Mouse (Mus musculus): ENCODE data around the gene E130114P18Rik. TPM values are rescaled to one million over a fixed set of nuclear protein-coding genes. Genes with fewer than 3 reads are reported as not detected.
A peak's percentile ranks its signal among the peaks of the same experiment; 100 is the strongest.

The E130114P18Rik gene
- polyA plus RNA-seq, 1 experiment from 2014 or later = 5.4 TPM

GRCm38 (mm10) chr4:97816753-97817152 is 38.9 kb upstream of the E130114P18Rik start:
- Histone ChIP-seq H3K9me3 (no peaks in the 10 kb centered on the region), H3K27ac (no peak overlapping the region), H3K9ac (replicated peaks) (no peak overlapping the region), H3K4me3 (replicated peaks) (no peak overlapping the region), H3K27me3 (no peaks in the 10 kb centered on the region), H3K36me3 (no peaks in the 10 kb centered on the region), H3K4me2 (no peak overlapping the region), H3K4me1 (replicated peaks) (0 out of 2 replicates have a peak, but pooled peaks cover 7% of the 10 kb centered on the region)
- ATAC-seq (ENCODE audit: insufficient number of reproducible peaks, insufficient read depth, low FRiP score, low TSS enrichment, low read depth) = no peak
- WGBS = 85% methylated on average over 3 of the region's 3 CpGs

- Histone ChIP-seq H3K36me3 (no peaks in the 10 kb centered on the region), H3K27me3 (no peaks in the 10 kb centered on the region), H3K27ac (no peak overlapping the region), H3K9ac (replicated peaks) (no peak overlapping the region), H3K4me3 (replicated peaks) (no peak overlapping the region), H3K9me3 (no peaks in the 10 kb centered on the region), H3K4me2 (no peak overlapping the region), H3K4me1 (replicated peaks) (0 out of 2 replicates have a peak, but pooled peaks cover 7% of the 10 kb centered on the region)
- no peak for ATAC-seq (ENCODE audit: insufficient number of reproducible peaks, insufficient read depth, low FRiP score, low TSS enrichment, low read depth)
Observed at GRCm38 (mm10) chr4:97816001-97816400, 38.1 kb upstream of the E130114P18Rik start.

- H3K4me2 ChIP-seq = no peak overlapping the region
- H3K27ac ChIP-seq = no peak overlapping the region
- H3K36me3 ChIP-seq = peaks cover 4% of the 10 kb centered on the region; the same call in 1 of the 2 replicates
- ATAC-seq (ENCODE audit: insufficient number of reproducible peaks, insufficient read depth, low FRiP score, low TSS enrichment, low read depth) = no peak
- 91% methylated on average over 7 of the region's 7 CpGs for WGBS
- no peak overlapping the region for H3K9ac ChIP-seq (replicated peaks)
- H3K27me3 ChIP-seq = no peaks in the 10 kb centered on the region
- H3K9me3 ChIP-seq = no peaks in the 10 kb centered on the region
- no peak overlapping the region for H3K4me3 ChIP-seq (replicated peaks)
- peaks cover 9% of the 10 kb centered on the region; the same call in 1 of the 2 replicates for H3K4me1 ChIP-seq (replicated peaks)
Observed at GRCm38 (mm10) chr4:97814515-97814914, 36.6 kb upstream of the E130114P18Rik start.

- no peaks in the 10 kb centered on the region for H3K9me3 ChIP-seq
- H3K4me1 ChIP-seq (replicated peaks) = peaks cover 8% of the 10 kb centered on the region; the same call in 1 of the 2 replicates
- H3K4me3 ChIP-seq (replicated peaks) = no peak overlapping the region
- H3K9ac ChIP-seq (replicated peaks) = no peak overlapping the region
- peaks cover 9% of the 10 kb centered on the region; the same call in 1 of the 2 replicates for H3K36me3 ChIP-seq
- H3K4me2 ChIP-seq = no peak overlapping the region
- no peak overlapping the region for H3K27ac ChIP-seq
- WGBS = 82% methylated on average over 4 of the region's 4 CpGs
- H3K27me3 ChIP-seq = no peaks in the 10 kb centered on the region
- no peak for ATAC-seq (ENCODE audit: insufficient number of reproducible peaks, insufficient read depth, low FRiP score, low TSS enrichment, low read depth)
Observed at GRCm38 (mm10) chr4:97813996-97814395, 36.1 kb upstream of the E130114P18Rik start.

GRCm38 (mm10) chr4:97813035-97813434 is 35.2 kb upstream of the E130114P18Rik start:
- peaks cover 11% of the 10 kb centered on the region; the same call in 1 of the 2 replicates for H3K36me3 ChIP-seq
- no peak for ATAC-seq (ENCODE audit: insufficient number of reproducible peaks, insufficient read depth, low FRiP score, low TSS enrichment, low read depth)
- no peak overlapping the region for H3K4me2 ChIP-seq
- 87% methylated on average over 5 of the region's 5 CpGs for WGBS
- H3K4me3 ChIP-seq (replicated peaks) = no peak overlapping the region
- H3K27me3 ChIP-seq = no peaks in the 10 kb centered on the region
- H3K27ac ChIP-seq = no peak overlapping the region
- H3K9me3 ChIP-seq = no peaks in the 10 kb centered on the region
- H3K9ac ChIP-seq (replicated peaks) = no peak overlapping the region
- peaks cover 8% of the 10 kb centered on the region; the same call in 1 of the 2 replicates for H3K4me1 ChIP-seq (replicated peaks)

GRCm38 (mm10) chr4:97810348-97810939 is 32.6 kb upstream of the E130114P18Rik start:
- H3K4me1 ChIP-seq (replicated peaks) = peaks cover 11% of the 10 kb centered on the region; the same call in 1 of the 2 replicates
- peaks cover 15% of the 10 kb centered on the region for H3K36me3 ChIP-seq
- 90% methylated on average over 7 of the region's 7 CpGs for WGBS
- no peak for ATAC-seq (ENCODE audit: insufficient number of reproducible peaks, insufficient read depth, low FRiP score, low TSS enrichment, low read depth)
- no peak overlapping the region for H3K4me2 ChIP-seq
- no peak overlapping the region for H3K4me3 ChIP-seq (replicated peaks)
- H3K9me3 ChIP-seq = no peaks in the 10 kb centered on the region
- H3K27me3 ChIP-seq = no peaks in the 10 kb centered on the region
- no peak overlapping the region for H3K9ac ChIP-seq (replicated peaks)
- no peak overlapping the region for H3K27ac ChIP-seq

- H3K4me2 ChIP-seq = no peak overlapping the region
- H3K36me3 ChIP-seq = peaks cover 15% of the 10 kb centered on the region
- no peaks in the 10 kb centered on the region for H3K27me3 ChIP-seq
- H3K27ac ChIP-seq = no peak overlapping the region
- 69% methylated on average over 4 of the region's 4 CpGs for WGBS
- H3K4me1 ChIP-seq (replicated peaks) = peaks cover 11% of the 10 kb centered on the region; the same call in 1 of the 2 replicates
- ATAC-seq (ENCODE audit: insufficient number of reproducible peaks, insufficient read depth, low FRiP score, low TSS enrichment, low read depth) = no peak
- H3K9ac ChIP-seq (replicated peaks) = no peak overlapping the region
- no peak overlapping the region for H3K4me3 ChIP-seq (replicated peaks)
- H3K9me3 ChIP-seq = no peaks in the 10 kb centered on the region
Observed at GRCm38 (mm10) chr4:97809582-97810295, 31.9 kb upstream of the E130114P18Rik start.

- Histone ChIP-seq H3K36me3 (peaks cover 15% of the 10 kb centered on the region), H3K27ac (no peak overlapping the region), H3K4me2 (no peak overlapping the region), H3K9me3 (no peaks in the 10 kb centered on the region), H3K9ac (replicated peaks) (no peak overlapping the region), H3K4me1 (replicated peaks) (peaks cover 11% of the 10 kb centered on the region; the same call in 1 of the 2 replicates), H3K4me3 (replicated peaks) (no peak overlapping the region), H3K27me3 (no peaks in the 10 kb centered on the region)
- WGBS = 81% methylated on average over 3 of the region's 3 CpGs
- no peak for ATAC-seq (ENCODE audit: insufficient number of reproducible peaks, insufficient read depth, low FRiP score, low TSS enrichment, low read depth)
Observed at GRCm38 (mm10) chr4:97808885-97809284, 31.0 kb upstream of the E130114P18Rik start.

- Histone ChIP-seq H3K4me3 (replicated peaks) (no peak overlapping the region), H3K9ac (replicated peaks) (no peak overlapping the region), H3K27ac (no peak overlapping the region), H3K4me2 (no peak overlapping the region), H3K27me3 (no peaks in the 10 kb centered on the region), H3K36me3 (peaks cover 32% of the 10 kb centered on the region), H3K4me1 (replicated peaks) (peaks cover 11% of the 10 kb centered on the region; the same call in 1 of the 2 replicates), H3K9me3 (peaks cover 7% of the 10 kb centered on the region; the same call in 1 of the 2 replicates)
- peak; percentile 52; the same call in 1 of the 2 replicates for ATAC-seq (ENCODE audit: insufficient number of reproducible peaks, insufficient read depth, low FRiP score, low TSS enrichment, low read depth)
- WGBS = 91% methylated on average over 2 of the region's 2 CpGs
Observed at GRCm38 (mm10) chr4:97806924-97807323, 29.0 kb upstream of the E130114P18Rik start.

- Histone ChIP-seq H3K27me3 (no peaks in the 10 kb centered on the region), H3K9ac (replicated peaks) (no peak overlapping the region), H3K4me1 (replicated peaks) (peaks cover 11% of the 10 kb centered on the region; the same call in 1 of the 2 replicates), H3K4me3 (replicated peaks) (no peak overlapping the region), H3K27ac (no peak overlapping the region), H3K9me3 (peaks cover 7% of the 10 kb centered on the region; the same call in 1 of the 2 replicates), H3K36me3 (peaks cover 40% of the 10 kb centered on the region), H3K4me2 (no peak overlapping the region)
- 60% methylated on average over 7 of the region's 7 CpGs for WGBS
- no peak for ATAC-seq (ENCODE audit: insufficient number of reproducible peaks, insufficient read depth, low FRiP score, low TSS enrichment, low read depth)
Observed at GRCm38 (mm10) chr4:97805896-97806808, 28.3 kb upstream of the E130114P18Rik start.

GRCm38 (mm10) chr4:97805255-97805654 is 27.4 kb upstream of the E130114P18Rik start:
- H3K4me1 ChIP-seq (replicated peaks) = peaks cover 11% of the 10 kb centered on the region; the same call in 1 of the 2 replicates
- H3K27me3 ChIP-seq = no peaks in the 10 kb centered on the region
- no peak overlapping the region for H3K9ac ChIP-seq (replicated peaks)
- H3K4me2 ChIP-seq = no peak overlapping the region
- H3K9me3 ChIP-seq = peaks cover 7% of the 10 kb centered on the region; the same call in 1 of the 2 replicates
- no peak overlapping the region for H3K27ac ChIP-seq
- peaks cover 48% of the 10 kb centered on the region for H3K36me3 ChIP-seq
- H3K4me3 ChIP-seq (replicated peaks) = no peak overlapping the region
- WGBS = 68% methylated on average over 2 of the region's 2 CpGs
- no peak for ATAC-seq (ENCODE audit: insufficient number of reproducible peaks, insufficient read depth, low FRiP score, low TSS enrichment, low read depth)

Measured in limb, embryonic 12.5 days (tissue).